Mouse (Mus musculus) liver, embryonic 14.5 days (tissue): ENCODE measurements around the gene Rngtt.

Experiments
- CTCF ChIP-seq: IDR thresholded peaks from 2 replicates; pipeline ENCODE4 v1.5.1; 2016; ENCODE audit warnings: antibody characterized with exemption, low read depth, control low read depth
- EP300 ChIP-seq: IDR thresholded peaks from 2 replicates; pipeline ENCODE4 v1.6.1; 2016; ENCODE audit warnings: antibody characterized with exemption, low read depth

DNA sequence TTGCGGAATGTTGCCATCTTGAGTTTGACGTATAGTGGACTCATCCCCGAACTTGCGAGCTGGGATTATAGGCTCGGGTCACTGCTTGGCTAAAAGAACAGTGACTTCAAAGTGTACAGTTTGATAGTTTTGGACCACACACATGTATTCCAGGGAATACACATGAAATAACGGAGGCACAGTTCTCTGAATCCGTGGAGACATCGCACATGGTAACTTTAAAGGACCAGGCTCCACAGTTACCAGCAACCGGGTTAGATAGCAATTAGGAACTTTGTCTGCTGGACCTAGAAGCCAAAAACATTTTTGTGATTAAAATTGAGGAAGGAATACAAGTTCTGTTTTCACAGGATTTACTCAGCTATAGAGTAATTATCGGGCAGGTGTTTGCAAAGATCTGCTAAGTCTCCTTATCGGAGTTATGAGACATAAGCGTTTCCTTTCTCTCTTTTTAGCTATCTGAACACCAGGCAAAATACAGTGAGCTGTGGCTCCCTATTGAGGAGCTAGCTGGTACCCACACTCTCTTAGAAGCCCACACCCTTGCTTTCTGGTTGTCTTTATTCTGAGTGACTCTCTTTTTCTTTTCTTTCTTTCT lies 828 bp downstream of the Rngtt start:
- TF ChIP-seq CTCF (no peak), EP300 (no peak)
